ENCODE assay signal across 9 mouse cellular contexts in the genomic region with DNA sequence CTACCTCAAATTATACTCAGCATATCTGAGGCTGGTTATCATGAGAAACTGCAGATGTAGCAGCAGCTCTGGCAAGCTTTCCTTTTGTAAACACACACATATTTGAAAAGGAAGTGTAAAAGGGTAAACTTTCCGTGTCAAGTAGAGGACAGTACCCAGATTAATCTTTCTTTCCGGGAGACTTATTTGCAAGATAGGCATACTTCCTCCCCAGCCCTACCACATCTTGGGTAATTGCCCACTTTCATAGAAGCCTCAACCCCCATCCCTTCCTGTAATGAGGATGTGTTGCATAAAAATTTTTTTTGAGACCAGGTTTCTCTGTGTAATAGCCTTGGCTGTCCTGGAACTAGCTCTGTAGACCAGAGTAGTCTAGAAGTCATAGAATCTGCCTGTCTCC. TPM values are rescaled to one million over a fixed set of nuclear protein-coding genes. Genes with fewer than 3 reads are reported as not detected.
DNase-seq lines count a peak whose midpoint lies in the region; ATAC-seq and TF ChIP-seq lines count a peak whose summit lies in the region.
"Had no signal": no experiment of that assay in that cellular context is flagged by ENCODE, and none has a peak within 500 bp of the region (broad histone marks: within the 10 kb centered on the region; RNA-seq: fewer than 3 reads in every experiment).

No protein-coding gene starts in this region.

- peak; percentile 76 for DNase-seq in kidney, postnatal 0 days (ENCODE audit: low spot score)
- DNase-seq in splenic B cell, adult 2 months (ENCODE audit: low read depth, low spot score) = peak; percentile 74
- DNase-seq in cerebellum, adult 9-10 months = no peak
- no peak for DNase-seq in adrenal gland, postnatal 4 days (ENCODE audit: low spot score in 2 of 2)
- no peak for DNase-seq in right cerebral cortex, adult 18-20 months

- no peaks in the 10 kb centered on the region for H3K27me3 ChIP-seq in liver, embryonic 15.5 days
- no peaks in the 10 kb centered on the region for H3K27me3 ChIP-seq in liver, embryonic 12.5 days (replicated peaks)
- H3K27me3 ChIP-seq in kidney, postnatal 0 days (ENCODE audit: insufficient read depth, low read length) = no peaks in the 10 kb centered on the region
- no peaks in the 10 kb centered on the region for H3K27me3 ChIP-seq in splenic B cell, adult 2 months (ENCODE audit: control insufficient read depth, insufficient read depth, low read length, poor library complexity, severe bottlenecking)

- TF ChIP-seq CTCF in kidney, postnatal 0 days (IDR thresholded peaks at IDR 0.05; ENCODE audit: low read depth) = no peak

- ATAC-seq in liver, embryonic 15.5 days (ENCODE audit: insufficient read depth) = 0 out of 2 replicates have a peak, but pooled peaks have one; percentile 40
- ATAC-seq in liver, embryonic 12.5 days = no peak
- ATAC-seq in activated CD4-positive, CD25-positive, alpha-beta regulatory T cell, adult 4 months = peak; percentile 73
- peak; percentile 29; the same call in 1 of the 2 replicates for ATAC-seq in kidney, postnatal 0 days (replicated peaks; ENCODE audit: low FRiP score, low read depth)

- no peak overlapping the region for H3K27ac ChIP-seq in liver, embryonic 15.5 days (replicated peaks)
- H3K27ac ChIP-seq in liver, embryonic 12.5 days = no peak overlapping the region
- H3K27ac ChIP-seq in kidney, postnatal 0 days = no peak overlapping the region; the same call in 1 of the 2 replicates

- 6% methylated on average over 2 of the region's 2 CpGs for WGBS in liver, embryonic 15.5 days (ENCODE audit: insufficient replicate concordance)
- WGBS in liver, embryonic 12.5 days (ENCODE audit: insufficient replicate concordance) = 16% methylated on average over 2 of the region's 2 CpGs
- 48% methylated on average over 2 of the region's 2 CpGs for WGBS in kidney, postnatal 0 days

- no peaks in the 10 kb centered on the region for H3K36me3 ChIP-seq in liver, embryonic 15.5 days (replicated peaks)
- no peaks in the 10 kb centered on the region for H3K36me3 ChIP-seq in liver, embryonic 12.5 days
- H3K36me3 ChIP-seq in kidney, postnatal 0 days (ENCODE audit: insufficient read depth, low read length) = no peaks in the 10 kb centered on the region
- H3K36me3 ChIP-seq in splenic B cell, adult 2 months (ENCODE audit: control insufficient read depth, insufficient read depth, low read length, poor library complexity, severe bottlenecking) = 0 out of 2 replicates have a peak, but pooled peaks cover 1% of the 10 kb centered on the region

- H3K4me1 ChIP-seq in liver, embryonic 15.5 days (replicated peaks) = no peaks in the 10 kb centered on the region
- no peaks in the 10 kb centered on the region for H3K4me1 ChIP-seq in liver, embryonic 12.5 days
- no peaks in the 10 kb centered on the region for H3K4me1 ChIP-seq in kidney, postnatal 0 days (replicated peaks; ENCODE audit: insufficient read depth, low read length)

- H3K9me3 ChIP-seq in liver, embryonic 15.5 days (replicated peaks) = no peaks in the 10 kb centered on the region; the same call in 1 of the 2 replicates
- 0 out of 2 replicates have a peak, but pooled peaks cover 8% of the 10 kb centered on the region for H3K9me3 ChIP-seq in liver, embryonic 12.5 days (replicated peaks)
- no peaks in the 10 kb centered on the region for H3K9me3 ChIP-seq in kidney, postnatal 0 days (replicated peaks; ENCODE audit: low read length)

- H3K4me3 ChIP-seq in liver, embryonic 15.5 days (replicated peaks) = no peak overlapping the region
- no peak overlapping the region for H3K4me3 ChIP-seq in liver, embryonic 12.5 days
- H3K4me3 ChIP-seq in kidney, postnatal 0 days (replicated peaks; ENCODE audit: low read depth, low read length) = no peak overlapping the region

- no peak overlapping the region for H3K9ac ChIP-seq in liver, embryonic 15.5 days
- H3K9ac ChIP-seq in liver, embryonic 12.5 days = no peak overlapping the region
- no peak overlapping the region for H3K9ac ChIP-seq in kidney, postnatal 0 days (ENCODE audit: low read depth, low read length)

- no peak overlapping the region for H3K4me2 ChIP-seq in liver, embryonic 15.5 days
- no peak overlapping the region for H3K4me2 ChIP-seq in liver, embryonic 12.5 days
- H3K4me2 ChIP-seq in kidney, postnatal 0 days (ENCODE audit: low read length) = no peak overlapping the region

RNA-seq across cellular contexts. Expression of a gene that starts 12.6 kb away (rescaled TPM):
- polyA plus RNA-seq in liver, embryonic 15.5 days (2015; fragmentation: Nextera tagmentation; extraction: Ambion mirVana) = 13.2 and 14.7 TPM in 2 replicates
- 13.2 and 13.9 TPM in 2 replicates for polyA plus RNA-seq in liver, embryonic 12.5 days (2016; fragmentation: Nextera tagmentation; extraction: Ambion mirVana)
- polyA plus RNA-seq in activated CD4-positive, CD25-positive, alpha-beta regulatory T cell, adult 4 months (2017; shearing (Covaris generic)) = 10 to 100 TPM; 37.8 to 53.3 TPM
- 26.9 and 28.5 TPM in 2 replicates for polyA plus RNA-seq in kidney, postnatal 0 days (2015; fragmentation: Nextera tagmentation; extraction: Ambion mirVana)
- total RNA-seq in adrenal gland, postnatal 4 days (2021) = 10 to 100 TPM; 16.3 to 19.6 TPM

RNA-seq across cellular contexts. Expression of a gene that starts 34.3 kb away (rescaled TPM):
- polyA plus RNA-seq in liver, embryonic 15.5 days (2015; fragmentation: Nextera tagmentation; extraction: Ambion mirVana) = 18.7 and 20.0 TPM in 2 replicates
- polyA plus RNA-seq in liver, embryonic 12.5 days (2016; fragmentation: Nextera tagmentation; extraction: Ambion mirVana) = 26.7 and 27.3 TPM in 2 replicates
- polyA plus RNA-seq in activated CD4-positive, CD25-positive, alpha-beta regulatory T cell, adult 4 months (2017; shearing (Covaris generic)) = 10 to 100 TPM; 56.8 to 64.1 TPM
- polyA plus RNA-seq in kidney, postnatal 0 days (2015; fragmentation: Nextera tagmentation; extraction: Ambion mirVana) = 61.0 and 62.1 TPM in 2 replicates
- total RNA-seq in adrenal gland, postnatal 4 days (2021) = 10 to 100 TPM; 65.3 to 74.3 TPM

RNA-seq across cellular contexts. Expression of a gene that starts 37.1 kb away (rescaled TPM):
- 1.5 and 1.8 TPM in 2 replicates for polyA plus RNA-seq in liver, embryonic 15.5 days (2015; fragmentation: Nextera tagmentation; extraction: Ambion mirVana)
- 0.20 and 0.26 TPM in 2 replicates for polyA plus RNA-seq in liver, embryonic 12.5 days (2016; fragmentation: Nextera tagmentation; extraction: Ambion mirVana)
- polyA plus RNA-seq in activated CD4-positive, CD25-positive, alpha-beta regulatory T cell, adult 4 months (2017; shearing (Covaris generic)) = under 1 TPM in 1 of 2 experiments, not detected in 1; 0.56 TPM
- polyA plus RNA-seq in kidney, postnatal 0 days (2015; fragmentation: Nextera tagmentation; extraction: Ambion mirVana) = 4.0 and 4.1 TPM in 2 replicates
- total RNA-seq in adrenal gland, postnatal 4 days (2021) = 1 to 10 TPM in 1 of 2 experiments, under 1 TPM in 1; 0.67 to 1.6 TPM
- polyA plus RNA-seq: neural tube, embryonic 11.5 days had no signal

RNA-seq across cellular contexts. Expression of a gene that starts 57.2 kb away (rescaled TPM):
- polyA plus RNA-seq in liver, embryonic 15.5 days (2015; fragmentation: Nextera tagmentation; extraction: Ambion mirVana) = 0.28 and 0.62 TPM in 2 replicates
- 0.76 TPM in 1 of 2 replicates, not detected in the other for polyA plus RNA-seq in liver, embryonic 12.5 days (2016; fragmentation: Nextera tagmentation; extraction: Ambion mirVana)
- polyA plus RNA-seq in activated CD4-positive, CD25-positive, alpha-beta regulatory T cell, adult 4 months (2017; shearing (Covaris generic)) = 1 to 10 TPM in 1 of 2 experiments, not detected in 1; 7.7 TPM
- polyA plus RNA-seq in kidney, postnatal 0 days (2015; fragmentation: Nextera tagmentation; extraction: Ambion mirVana) = not detected in 2 replicates
- total RNA-seq in adrenal gland, postnatal 4 days (2021) = 10 to 100 TPM; 18.9 to 19.6 TPM

Comparison
In these comparisons a context has a peak if more than half of its experiments do, and no peak if none do; other contexts are left out.
1. DNase-seq: peak in kidney, postnatal 0 days (single experiment) and splenic B cell, adult 2 months (single experiment); none in cerebellum, adult 9-10 months (single experiment), adrenal gland, postnatal 4 days (0 of 2) and right cerebral cortex, adult 18-20 months (single experiment).